Mouse (Mus musculus): ENCODE data around the gene Lamb3. TPM values are rescaled to one million over a fixed set of nuclear protein-coding genes. Genes with fewer than 3 reads are reported as not detected.

The Lamb3 gene
- polyA plus RNA-seq, 1 experiment from 2014 or later, result 43.9 TPM

GRCm38 (mm10) chr1:193188257-193188656 lies 19.2 kb upstream of the Lamb3 start:
- H3K36me3 ChIP-seq, result no peaks in the 10 kb centered on the region
- H3K27ac ChIP-seq, result peak overlapping the region; percentile 87
- 44% methylated on average over 6 of the region's 6 CpGs for WGBS
- no peak overlapping the region for H3K4me2 ChIP-seq
- H3K4me3 ChIP-seq, result no peak overlapping the region
- no peak overlapping the region for H3K9ac ChIP-seq
- no peaks in the 10 kb centered on the region for H3K9me3 ChIP-seq
- H3K4me1 ChIP-seq, result peaks cover 26% of the 10 kb centered on the region
- ATAC-seq (ENCODE audit: borderline replicate concordance, extremely low read depth, low FRiP score, low TSS enrichment), result no peak
- H3K27me3 ChIP-seq, result no peaks in the 10 kb centered on the region

GRCm38 (mm10) chr1:193189151-193189621 lies 18.3 kb upstream of the Lamb3 start:
- H3K4me1 ChIP-seq, result peaks cover 26% of the 10 kb centered on the region
- 11% methylated on average over 9 of the region's 9 CpGs for WGBS
- H3K36me3 ChIP-seq, result no peaks in the 10 kb centered on the region
- H3K9ac ChIP-seq, result no peak overlapping the region
- H3K4me3 ChIP-seq, result no peak overlapping the region
- H3K27ac ChIP-seq, result peak overlapping the region; percentile 87
- H3K9me3 ChIP-seq, result no peaks in the 10 kb centered on the region
- 0 out of 2 replicates have a peak overlapping the region, but pooled peaks have one; percentile 4 for H3K4me2 ChIP-seq
- ATAC-seq (ENCODE audit: borderline replicate concordance, extremely low read depth, low FRiP score, low TSS enrichment), result peak; percentile 90
- no peaks in the 10 kb centered on the region for H3K27me3 ChIP-seq

GRCm38 (mm10) chr1:193189771-193190170 lies 17.7 kb upstream of the Lamb3 start:
- 0 out of 2 replicates have a peak overlapping the region, but pooled peaks have one; percentile 4 for H3K4me2 ChIP-seq
- H3K36me3 ChIP-seq, result no peaks in the 10 kb centered on the region
- 38% methylated on average over 3 of the region's 3 CpGs for WGBS
- H3K9ac ChIP-seq, result no peak overlapping the region
- ATAC-seq (ENCODE audit: borderline replicate concordance, extremely low read depth, low FRiP score, low TSS enrichment), result peak; percentile 12; the same call in 1 of the 2 replicates
- H3K9me3 ChIP-seq, result no peaks in the 10 kb centered on the region
- H3K4me3 ChIP-seq, result no peak overlapping the region
- H3K27ac ChIP-seq, result peak overlapping the region; percentile 87
- peaks cover 26% of the 10 kb centered on the region for H3K4me1 ChIP-seq
- no peaks in the 10 kb centered on the region for H3K27me3 ChIP-seq

- Histone ChIP-seq H3K27ac (no peak overlapping the region), H3K9ac (no peak overlapping the region), H3K4me1 (peaks cover 26% of the 10 kb centered on the region), H3K36me3 (no peaks in the 10 kb centered on the region), H3K4me3 (no peak overlapping the region), H3K4me2 (no peak overlapping the region), H3K27me3 (no peaks in the 10 kb centered on the region), H3K9me3 (no peaks in the 10 kb centered on the region)
- 73% methylated on average over 7 of the region's 7 CpGs for WGBS
- ATAC-seq (ENCODE audit: borderline replicate concordance, extremely low read depth, low FRiP score, low TSS enrichment), result no peak
These were observed 15.7 kb upstream of the Lamb3 start for GRCm38 (mm10) chr1:193191675-193192283.

GRCm38 (mm10) chr1:193194416-193195140 lies 12.9 kb upstream of the Lamb3 start:
- H3K9me3 ChIP-seq, result no peaks in the 10 kb centered on the region
- H3K4me2 ChIP-seq, result no peak overlapping the region
- 55% methylated on average over 3 of the region's 3 CpGs for WGBS
- no peak overlapping the region for H3K27ac ChIP-seq
- H3K4me1 ChIP-seq, result peaks cover 10% of the 10 kb centered on the region
- H3K27me3 ChIP-seq, result no peaks in the 10 kb centered on the region
- no peak for ATAC-seq (ENCODE audit: borderline replicate concordance, extremely low read depth, low FRiP score, low TSS enrichment)
- no peak overlapping the region for H3K4me3 ChIP-seq
- no peaks in the 10 kb centered on the region for H3K36me3 ChIP-seq
- H3K9ac ChIP-seq, result no peak overlapping the region

- no peaks in the 10 kb centered on the region for H3K36me3 ChIP-seq
- peaks cover 3% of the 10 kb centered on the region for H3K4me1 ChIP-seq
- no peaks in the 10 kb centered on the region for H3K27me3 ChIP-seq
- H3K9ac ChIP-seq, result no peak overlapping the region
- H3K9me3 ChIP-seq, result no peaks in the 10 kb centered on the region
- no peak overlapping the region for H3K4me2 ChIP-seq
- no peak for ATAC-seq (ENCODE audit: borderline replicate concordance, extremely low read depth, low FRiP score, low TSS enrichment)
- no peak overlapping the region for H3K27ac ChIP-seq
- 58% methylated on average over 3 of the region's 3 CpGs for WGBS
- no peak overlapping the region for H3K4me3 ChIP-seq
These were observed 12.2 kb upstream of the Lamb3 start for GRCm38 (mm10) chr1:193195169-193195810.

GRCm38 (mm10) chr1:193197494-193198205 lies 9.8 kb upstream of the Lamb3 start:
- no peaks in the 10 kb centered on the region for H3K9me3 ChIP-seq
- no peaks in the 10 kb centered on the region for H3K4me1 ChIP-seq
- no peak overlapping the region for H3K4me3 ChIP-seq
- H3K4me2 ChIP-seq, result no peak overlapping the region
- no peak overlapping the region for H3K27ac ChIP-seq
- H3K36me3 ChIP-seq, result no peaks in the 10 kb centered on the region
- ATAC-seq (ENCODE audit: borderline replicate concordance, extremely low read depth, low FRiP score, low TSS enrichment), result no peak
- WGBS, result 76% methylated on average over 18 of the region's 18 CpGs
- no peak overlapping the region for H3K9ac ChIP-seq
- no peaks in the 10 kb centered on the region for H3K27me3 ChIP-seq

GRCm38 (mm10) chr1:193198312-193198711 lies 9.2 kb upstream of the Lamb3 start:
- Histone ChIP-seq H3K4me3 (no peak overlapping the region), H3K9me3 (no peaks in the 10 kb centered on the region), H3K36me3 (no peaks in the 10 kb centered on the region), H3K4me2 (no peak overlapping the region), H3K4me1 (no peaks in the 10 kb centered on the region), H3K27ac (no peak overlapping the region), H3K9ac (no peak overlapping the region), H3K27me3 (no peaks in the 10 kb centered on the region)
- ATAC-seq (ENCODE audit: borderline replicate concordance, extremely low read depth, low FRiP score, low TSS enrichment), result no peak
- 80% methylated on average over 2 of the region's 2 CpGs for WGBS

GRCm38 (mm10) chr1:193200640-193201382 lies 6.7 kb upstream of the Lamb3 start:
- H3K4me1 ChIP-seq, result no peaks in the 10 kb centered on the region
- H3K9me3 ChIP-seq, result no peaks in the 10 kb centered on the region
- H3K9ac ChIP-seq, result no peak overlapping the region
- no peak overlapping the region for H3K4me3 ChIP-seq
- ATAC-seq (ENCODE audit: borderline replicate concordance, extremely low read depth, low FRiP score, low TSS enrichment), result no peak
- no peaks in the 10 kb centered on the region for H3K36me3 ChIP-seq
- WGBS, result 78% methylated on average over 8 of the region's 8 CpGs
- H3K27ac ChIP-seq, result no peak overlapping the region
- no peak overlapping the region for H3K4me2 ChIP-seq
- H3K27me3 ChIP-seq, result no peaks in the 10 kb centered on the region

GRCm38 (mm10) chr1:193201383-193201778 lies 6.1 kb upstream of the Lamb3 start, which contains the start of gene Traf3ip3:
Gene Traf3ip3 (minus strand): TSS chr1:193201703.
- H3K4me1 ChIP-seq, result no peaks in the 10 kb centered on the region
- H3K27ac ChIP-seq, result no peak within 1 kb of the TSS
- 53% methylated on average over 5 of the region's 5 CpGs for WGBS
- H3K36me3 ChIP-seq, result no peaks in the 10 kb centered on the region
- no peaks in the 10 kb centered on the region for H3K27me3 ChIP-seq
- no peak within 1 kb of the TSS for H3K9ac ChIP-seq
- ATAC-seq (ENCODE audit: borderline replicate concordance, extremely low read depth, low FRiP score, low TSS enrichment), result no peak
- H3K4me3 ChIP-seq, result no peak within 1 kb of the TSS
- H3K9me3 ChIP-seq, result no peaks in the 10 kb centered on the region
- H3K4me2 ChIP-seq, result no peak within 1 kb of the TSS

- ATAC-seq (ENCODE audit: borderline replicate concordance, extremely low read depth, low FRiP score, low TSS enrichment), result no peak
These were observed 3.7 kb upstream of the Lamb3 start for GRCm38 (mm10) chr1:193203821-193204220.

More at GRCm38 (mm10) chr1:193203821-193204220, 3.7 kb upstream of the Lamb3 start:
- Histone ChIP-seq H3K27me3 (no peaks in the 10 kb centered on the region), H3K36me3 (no peaks in the 10 kb centered on the region), H3K9me3 (no peaks in the 10 kb centered on the region), H3K4me1 (no peaks in the 10 kb centered on the region), H3K27ac (no peak overlapping the region), H3K4me2 (no peak overlapping the region), H3K4me3 (no peak overlapping the region), H3K9ac (no peak overlapping the region)
- 66% methylated on average over 2 of the region's 2 CpGs for WGBS

All from lung, embryonic 15.5 days (tissue).